Mouse (Mus musculus) cerebellum, adult 11-12 months (tissue): ENCODE data around the gene BC035947.

Source experiments
- DNase-seq: peaks from one replicate; pipeline ENCODE4 v3.0.0; 2022

Gene BC035947

GRCm38 (mm10) chr1:78501036-78501435, 10.9 kb downstream of the BC035947 start:
- DNase-seq: no peak

- no peak for DNase-seq
These were observed 21.8 kb downstream of the BC035947 start for GRCm38 (mm10) chr1:78490143-78490542.

- peak; percentile 90 for DNase-seq
These were observed 23.0 kb downstream of the BC035947 start, which contains the start of gene Farsb for GRCm38 (mm10) chr1:78488752-78489492. TSS of gene Farsb (minus strand) at chr1:78488897.

DNA sequence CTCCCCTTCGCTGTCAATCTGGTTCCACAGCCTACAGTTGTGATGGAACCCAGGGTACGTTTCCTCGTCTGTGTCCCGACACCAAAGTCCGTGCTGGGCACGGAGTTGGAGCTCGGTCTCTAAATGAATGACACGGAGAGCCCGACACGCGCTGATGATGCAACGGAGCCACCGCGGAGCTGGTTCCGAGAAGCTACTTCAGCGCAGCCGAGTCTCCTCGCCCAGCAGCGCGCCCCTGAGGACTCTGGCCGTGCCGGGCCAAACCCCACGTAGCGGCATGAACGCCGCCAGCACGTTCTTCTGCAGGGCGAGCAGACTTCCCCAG, 23.6 kb downstream of the BC035947 start:
- no peak for DNase-seq

GRCm38 (mm10) chr1:78484361-78484760, 27.6 kb downstream of the BC035947 start:
- DNase-seq: no peak

GRCm38 (mm10) chr1:78483430-78483829, 28.5 kb downstream of the BC035947 start:
- no peak for DNase-seq

DNA sequence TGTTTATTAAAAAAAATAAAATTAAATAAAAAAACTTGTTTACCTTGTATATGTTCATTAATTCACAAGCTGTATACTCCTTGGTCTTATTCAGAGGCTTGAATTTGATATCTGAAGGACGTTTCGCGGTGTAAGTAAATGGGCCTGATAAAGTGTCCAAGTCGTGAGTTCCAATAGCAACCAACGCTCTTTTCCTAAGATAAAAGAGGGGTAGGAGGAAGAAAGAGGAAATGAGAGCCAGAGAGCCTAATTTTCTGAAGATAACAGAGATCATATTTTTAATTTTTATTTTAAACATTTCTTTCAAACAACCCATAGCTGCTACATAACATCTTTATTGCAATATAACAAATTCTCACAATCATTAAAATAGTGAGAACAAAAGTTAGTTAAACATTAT, 39.5 kb downstream of the BC035947 start:
- DNase-seq: no peak

GRCm38 (mm10) chr1:78454659-78455058, 57.3 kb downstream of the BC035947 start:
- DNase-seq: peak; percentile 21

GRCm38 (mm10) chr1:78453886-78454285, 58.1 kb downstream of the BC035947 start:
- DNase-seq: no peak

DNA sequence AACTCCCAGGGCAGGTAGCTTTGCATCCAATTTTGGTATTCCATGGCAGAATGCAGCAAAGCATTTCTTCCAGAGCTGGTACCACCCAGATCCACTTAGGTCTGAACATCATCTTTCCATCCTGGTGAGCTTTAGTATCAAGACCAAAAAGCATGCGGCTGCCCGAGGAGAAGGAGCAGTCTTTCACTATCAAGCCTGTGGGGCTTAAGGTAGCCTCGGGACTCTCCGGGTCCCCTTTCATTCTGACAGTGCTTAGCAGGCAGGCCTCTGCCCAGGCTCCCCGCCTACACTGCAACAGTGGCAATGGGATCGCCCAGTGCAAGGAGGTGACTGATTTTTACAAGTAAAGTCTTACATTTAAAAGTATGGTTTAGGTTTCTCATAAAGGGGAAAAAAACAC, 59.4 kb downstream of the BC035947 start:
- DNase-seq: no peak

GRCm38 (mm10) chr1:78451070-78451854, 60.7 kb downstream of the BC035947 start:
- no peak for DNase-seq

GRCm38 (mm10) chr1:78448091-78448490, 63.9 kb downstream of the BC035947 start:
- DNase-seq: no peak
